Mouse (Mus musculus) left cerebral cortex, postnatal 36 days (tissue): Measurements from ENCODE around the gene Rgma. TPM values are rescaled to one million over a fixed set of nuclear protein-coding genes. Genes with fewer than 3 reads are reported as not detected.

Source experiments
- DNase-seq, 2 experiments: peaks; one replicate each; pipeline ENCODE4 v3.0.0; 2021 to 2022; ENCODE audit warnings: low spot score in 2 of 2, mixed read lengths in 1 of 2
- intact Hi-C: fragments of 180-260 bp; cut with DNase I; formaldehyde crosslinking; loops from one replicate; pipeline ENCODE4 v1.15.1; 2025
- total RNA-seq, 2 experiments: library from RNA; stranded (reverse); gene quantifications; 2 replicates each; pipeline ENCODE4 v1.2.3; 2021

Rgma gene
- total RNA-seq, result 10 to 100 TPM; 59.0 to 64.1 TPM

- peak; percentile 56 to 71 for DNase-seq
- intact Hi-C loops, result loop anchor here (1.0 to 10.0 kb wide), 8 partner anchors 24 to 975 kb away; no protein-coding TSS in a partner anchor
Measured at GRCm38 (mm10) chr7:73375257-73376100, at the start of gene Rgma. Gene Rgma, plus strand, starts transcription at chr7:73375509.

- DNase-seq, result no peak
- intact Hi-C loops, result loop anchor here (10.0 kb wide), 1 partner anchor 49 kb away; the partner anchor contains the start of gene Rgma
Measured at GRCm38 (mm10) chr7:73326236-73326635, 49.1 kb upstream of the Rgma start.

GRCm38 (mm10) chr7:73326680-73327079 lies 48.6 kb upstream of the Rgma start:
- intact Hi-C loops, result loop anchor here (10.0 kb wide), 1 partner anchor 48 kb away; the partner anchor contains the start of gene Rgma
- DNase-seq, result peak in 1 of 2 experiments; percentile 27

- intact Hi-C loops, result loop anchor here (10.0 kb wide), 1 partner anchor 48 kb away; the partner anchor contains the start of gene Rgma
- no peak for DNase-seq
Measured at GRCm38 (mm10) chr7:73327193-73327592, 48.1 kb upstream of the Rgma start.

- intact Hi-C loops, result loop anchor here (10.0 kb wide), 1 partner anchor 47 kb away; the partner anchor contains the start of gene Rgma
- DNase-seq, result no peak
Measured at GRCm38 (mm10) chr7:73327652-73328051, 47.7 kb upstream of the Rgma start.

- no peak for DNase-seq
- intact Hi-C loops, result loop anchor here (10.0 kb wide), 1 partner anchor 46 kb away; the partner anchor contains the start of gene Rgma
Measured at GRCm38 (mm10) chr7:73328653-73329207, 46.6 kb upstream of the Rgma start.

GRCm38 (mm10) chr7:73330754-73331153 lies 44.6 kb upstream of the Rgma start:
- intact Hi-C loops, result no loop called here
- peak; percentile 73 to 80 for DNase-seq

- DNase-seq, result no peak
- intact Hi-C loops, result no loop called here
Measured at GRCm38 (mm10) chr7:73331645-73332044, 43.7 kb upstream of the Rgma start.

GRCm38 (mm10) chr7:73333398-73333988 lies 41.8 kb upstream of the Rgma start:
- intact Hi-C loops, result no loop called here

GRCm38 (mm10) chr7:73334883-73335282 lies 40.4 kb upstream of the Rgma start:
- no peak for DNase-seq
- intact Hi-C loops, result no loop called here

More at GRCm38 (mm10) chr7:73333398-73333988, 41.8 kb upstream of the Rgma start:
- DNase-seq, result no peak

- no peak for DNase-seq
- intact Hi-C loops, result no loop called here
Measured at GRCm38 (mm10) chr7:73336380-73336779, 38.9 kb upstream of the Rgma start.

- intact Hi-C loops, result no loop called here
- DNase-seq, result no peak
Measured at GRCm38 (mm10) chr7:73338353-73338752, 37.0 kb upstream of the Rgma start.

- intact Hi-C loops, result no loop called here
- DNase-seq, result no peak
Measured at GRCm38 (mm10) chr7:73343852-73344251, 31.5 kb upstream of the Rgma start.

GRCm38 (mm10) chr7:73348585-73349124 lies 26.7 kb upstream of the Rgma start:
- no peak for DNase-seq
- intact Hi-C loops, result no loop called here

- DNase-seq, result no peak
- intact Hi-C loops, result no loop called here
Measured at GRCm38 (mm10) chr7:73349158-73349557, 26.2 kb upstream of the Rgma start.

GRCm38 (mm10) chr7:73355229-73355628 lies 20.1 kb upstream of the Rgma start:
- no peak for DNase-seq
- intact Hi-C loops, result no loop called here

- no peak for DNase-seq
- intact Hi-C loops, result no loop called here
Measured at GRCm38 (mm10) chr7:73356901-73357300, 18.4 kb upstream of the Rgma start.

GRCm38 (mm10) chr7:73357626-73358025 lies 17.7 kb upstream of the Rgma start:
- intact Hi-C loops, result no loop called here
- no peak for DNase-seq

GRCm38 (mm10) chr7:73365511-73365910 lies 9.8 kb upstream of the Rgma start:
- DNase-seq, result no peak
- intact Hi-C loops, result no loop called here

GRCm38 (mm10) chr7:73365965-73366364 lies 9.3 kb upstream of the Rgma start:
- intact Hi-C loops, result no loop called here
- DNase-seq, result no peak
